Mouse (Mus musculus): ENCODE data around the gene Ceacam9. TPM values are rescaled to one million over a fixed set of nuclear protein-coding genes. Genes with fewer than 3 reads are reported as not detected.
"Not testable (repeated sequence)": the region's sequence is repeated elsewhere in the genome, so short reads cannot be mapped to it uniquely, and the experiment has no call there.

The Ceacam9 gene
- 0.20 TPM in 1 of 2 replicates, not detected in the other for polyA plus RNA-seq (2014; fragmentation: Nextera tagmentation; extraction: Ambion mirVana)

DNA sequence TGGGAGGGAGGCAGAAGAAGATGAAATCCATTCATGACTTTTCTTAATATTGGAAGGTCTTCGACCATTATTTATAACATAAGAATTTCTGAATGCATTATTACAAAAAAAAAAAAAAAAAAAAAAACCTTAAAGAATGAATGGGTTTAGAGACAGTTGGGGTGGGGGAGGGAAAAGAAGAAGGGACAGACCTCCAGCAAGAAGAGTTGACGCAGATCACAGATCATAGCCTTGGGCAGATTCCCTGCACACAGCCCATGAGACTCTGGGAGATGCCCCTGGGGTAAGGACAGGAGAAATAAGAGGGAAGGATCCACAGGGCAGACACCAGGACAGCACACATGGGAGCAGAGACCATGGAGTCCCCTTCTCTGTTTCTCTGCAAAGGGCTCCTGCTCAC lies at the start of gene Ceacam9:
Ceacam9 (plus strand) TSS at position 301 of the 400 bp plus-strand sequence.
- no peak within 1 kb of the TSS for H3K9ac ChIP-seq (replicated peaks; ENCODE audit: low read length)
- no peak within 1 kb of the TSS for H3K4me3 ChIP-seq (replicated peaks; ENCODE audit: low read depth, low read length)
- no peak within 1 kb of the TSS for H3K27ac ChIP-seq (replicated peaks; ENCODE audit: low read depth, low read length)

GRCm38 (mm10) chr7:16673823-16674222 lies 47.9 kb upstream of the Ceacam9 start:
- WGBS: 71% methylated on average over 1 of the region's 1 CpGs
- Histone ChIP-seq H3K4me1 (ENCODE audit: control insufficient read depth, insufficient read depth, low read length) (no peaks in the 10 kb centered on the region), H3K9me3 (ENCODE audit: control insufficient read depth, low read length) (no peaks in the 10 kb centered on the region), H3K4me2 (ENCODE audit: low read length) (no peak overlapping the region), H3K9ac (replicated peaks; ENCODE audit: low read length) (no peak overlapping the region), H3K27me3 (ENCODE audit: control insufficient read depth, insufficient read depth, low read length) (no peaks in the 10 kb centered on the region), H3K36me3 (ENCODE audit: control insufficient read depth, insufficient read depth, low read length) (no peaks in the 10 kb centered on the region), H3K27ac (replicated peaks; ENCODE audit: low read depth, low read length) (no peak overlapping the region), H3K4me3 (replicated peaks; ENCODE audit: low read depth, low read length) (no peak overlapping the region)
- DNase-seq (no peak), ATAC-seq (ENCODE audit: low FRiP score, low TSS enrichment) (no peak)

More for the DNA sequence above, at the start of gene Ceacam9:
- H3K27me3 ChIP-seq (ENCODE audit: control insufficient read depth, insufficient read depth, low read length): no peaks in the 10 kb centered on the region
- no peak for ATAC-seq (ENCODE audit: low FRiP score, low TSS enrichment)
- DNase-seq: no peak
- H3K9me3 ChIP-seq (ENCODE audit: control insufficient read depth, low read length): no peaks in the 10 kb centered on the region
- no peak within 1 kb of the TSS for H3K4me2 ChIP-seq (ENCODE audit: low read length)
- H3K36me3 ChIP-seq (ENCODE audit: control insufficient read depth, insufficient read depth, low read length): no peaks in the 10 kb centered on the region
- WGBS: 74% methylated on average over 2 of the region's 2 CpGs
- H3K4me1 ChIP-seq (ENCODE audit: control insufficient read depth, insufficient read depth, low read length): no peaks in the 10 kb centered on the region

- not testable (repeated sequence) for H3K4me1 ChIP-seq (ENCODE audit: control insufficient read depth, insufficient read depth, low read length); H3K36me3 ChIP-seq (ENCODE audit: control insufficient read depth, insufficient read depth, low read length); H3K4me3 ChIP-seq (replicated peaks; ENCODE audit: low read depth, low read length); H3K9ac ChIP-seq (replicated peaks; ENCODE audit: low read length); ATAC-seq (ENCODE audit: low FRiP score, low TSS enrichment); H3K9me3 ChIP-seq (ENCODE audit: control insufficient read depth, low read length); H3K27ac ChIP-seq (replicated peaks; ENCODE audit: low read depth, low read length); DNase-seq; H3K4me2 ChIP-seq (ENCODE audit: low read length); H3K27me3 ChIP-seq (ENCODE audit: control insufficient read depth, insufficient read depth, low read length)
- 61% methylated on average over 5 of the region's 5 CpGs for WGBS
These were observed 47.0 kb upstream of the Ceacam9 start for GRCm38 (mm10) chr7:16674699-16675098.

DNA sequence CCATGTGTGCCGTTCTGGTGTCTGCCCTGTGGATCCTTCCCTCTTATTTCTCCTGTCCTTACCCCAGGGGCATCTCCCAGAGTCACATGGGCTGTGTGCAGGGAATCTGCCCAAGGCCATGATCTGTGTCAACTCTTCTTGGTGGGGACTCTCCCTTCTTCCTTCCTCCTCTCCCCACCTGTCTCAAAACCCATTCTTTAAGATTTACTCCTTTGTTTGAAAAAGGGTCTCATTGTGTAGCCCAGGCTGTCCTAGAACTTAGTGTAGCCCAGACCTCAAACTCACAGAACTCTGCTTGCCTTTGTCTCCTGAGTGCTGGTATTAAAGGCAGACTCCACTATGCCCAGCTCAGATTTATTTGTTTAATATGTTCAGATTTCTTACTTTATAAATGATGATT lies 46.1 kb upstream of the Ceacam9 start, which contains the start of gene Ceacam15:
Ceacam15 (minus strand) TSS at position 101 of the 400 bp plus-strand sequence.
- ATAC-seq (ENCODE audit: low FRiP score, low TSS enrichment) (no peak), DNase-seq (no peak)
- Histone ChIP-seq H3K9me3 (ENCODE audit: control insufficient read depth, low read length) (no peaks in the 10 kb centered on the region), H3K27me3 (ENCODE audit: control insufficient read depth, insufficient read depth, low read length) (no peaks in the 10 kb centered on the region), H3K27ac (replicated peaks; ENCODE audit: low read depth, low read length) (no peak within 1 kb of the TSS), H3K9ac (replicated peaks; ENCODE audit: low read length) (no peak within 1 kb of the TSS), H3K4me2 (ENCODE audit: low read length) (no peak within 1 kb of the TSS), H3K36me3 (ENCODE audit: control insufficient read depth, insufficient read depth, low read length) (no peaks in the 10 kb centered on the region), H3K4me3 (replicated peaks; ENCODE audit: low read depth, low read length) (no peak within 1 kb of the TSS), H3K4me1 (ENCODE audit: control insufficient read depth, insufficient read depth, low read length) (no peaks in the 10 kb centered on the region)
- whole genome bisulfite sequencing: 53% methylated on average over 1 of the region's 1 CpGs

DNA sequence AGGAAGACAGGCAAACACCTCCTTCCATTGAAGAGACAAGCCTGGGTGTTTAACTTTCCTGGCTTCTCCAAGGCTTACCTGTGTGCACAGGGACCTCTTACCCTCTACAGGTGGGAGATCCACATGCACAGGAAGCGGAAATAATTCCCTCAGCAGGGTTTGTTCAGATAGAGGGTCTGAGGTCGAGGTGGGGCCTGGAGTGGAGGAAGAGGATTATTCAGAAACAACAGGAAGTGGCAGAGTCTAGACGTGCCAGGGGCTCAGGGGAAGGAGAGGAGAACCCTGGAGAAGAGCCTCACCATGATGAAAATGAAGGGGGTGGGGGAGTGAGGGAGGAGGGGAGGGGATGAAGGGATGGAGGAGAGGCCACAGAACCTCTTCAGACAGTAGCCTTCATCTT lies 41.5 kb upstream of the Ceacam9 start:
- H3K9ac ChIP-seq (replicated peaks; ENCODE audit: low read length); H3K27me3 ChIP-seq (ENCODE audit: control insufficient read depth, insufficient read depth, low read length); H3K4me3 ChIP-seq (replicated peaks; ENCODE audit: low read depth, low read length); H3K27ac ChIP-seq (replicated peaks; ENCODE audit: low read depth, low read length); ATAC-seq (ENCODE audit: low FRiP score, low TSS enrichment); H3K9me3 ChIP-seq (ENCODE audit: control insufficient read depth, low read length); H3K4me2 ChIP-seq (ENCODE audit: low read length); H3K36me3 ChIP-seq (ENCODE audit: control insufficient read depth, insufficient read depth, low read length); H3K4me1 ChIP-seq (ENCODE audit: control insufficient read depth, insufficient read depth, low read length); DNase-seq: not testable (repeated sequence)
- 57% methylated on average over 3 of the region's 3 CpGs for WGBS

DNA sequence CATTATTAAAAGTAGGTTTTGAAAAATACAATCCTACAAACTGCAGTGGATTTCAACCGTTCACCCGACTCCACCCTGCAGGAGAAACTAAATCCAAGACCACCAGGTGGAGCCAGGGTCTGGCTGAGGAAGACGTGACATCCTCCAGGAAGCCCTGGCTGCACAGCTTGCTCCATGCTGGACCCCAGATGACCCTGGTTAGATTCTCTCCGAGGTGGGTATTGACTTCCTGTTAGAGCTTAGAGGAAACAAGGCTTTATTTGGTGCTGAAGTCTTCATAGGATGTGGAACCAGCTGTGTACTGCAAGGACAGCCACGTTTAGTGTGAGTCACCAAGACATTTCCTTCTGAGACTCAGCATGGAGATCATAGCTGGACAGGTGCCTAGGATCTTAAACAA lies 32.5 kb upstream of the Ceacam9 start:
- Histone ChIP-seq H3K36me3 (ENCODE audit: control insufficient read depth, insufficient read depth, low read length) (no peaks in the 10 kb centered on the region), H3K9me3 (ENCODE audit: control insufficient read depth, low read length) (0 out of 2 replicates have a peak, but pooled peaks cover 2% of the 10 kb centered on the region), H3K9ac (replicated peaks; ENCODE audit: low read length) (no peak overlapping the region), H3K4me2 (ENCODE audit: low read length) (no peak overlapping the region), H3K4me3 (replicated peaks; ENCODE audit: low read depth, low read length) (no peak overlapping the region), H3K4me1 (ENCODE audit: control insufficient read depth, insufficient read depth, low read length) (no peaks in the 10 kb centered on the region), H3K27ac (replicated peaks; ENCODE audit: low read depth, low read length) (no peak overlapping the region), H3K27me3 (ENCODE audit: control insufficient read depth, insufficient read depth, low read length) (no peaks in the 10 kb centered on the region)
- DNase-seq: no peak
- no peak for ATAC-seq (ENCODE audit: low FRiP score, low TSS enrichment)
- WGBS: 83% methylated on average over 5 of the region's 5 CpGs

DNA sequence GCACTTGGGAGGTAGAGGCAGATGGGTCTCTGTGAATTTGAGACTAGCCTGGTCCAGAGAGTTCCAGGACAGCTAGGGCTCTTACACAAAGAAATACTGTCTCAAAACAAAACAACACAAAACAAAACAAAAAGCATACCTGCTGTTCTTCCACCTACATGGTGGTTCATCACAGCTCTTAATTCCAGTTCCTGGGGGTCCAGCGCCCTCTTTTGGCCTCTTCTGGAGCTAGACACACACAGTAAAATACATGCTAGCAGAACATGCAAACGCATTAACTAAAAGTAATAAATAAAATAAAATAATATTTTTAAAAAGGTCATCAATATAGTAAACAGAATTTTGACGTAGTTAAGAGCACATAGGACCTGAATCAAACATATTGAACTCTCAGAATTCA lies 26.7 kb upstream of the Ceacam9 start:
- 39% methylated on average over 3 of the region's 3 CpGs for WGBS
- no peak for ATAC-seq (ENCODE audit: low FRiP score, low TSS enrichment)
- Histone ChIP-seq H3K4me2 (ENCODE audit: low read length) (no peak overlapping the region), H3K4me1 (ENCODE audit: control insufficient read depth, insufficient read depth, low read length) (no peaks in the 10 kb centered on the region), H3K27ac (replicated peaks; ENCODE audit: low read depth, low read length) (no peak overlapping the region), H3K27me3 (ENCODE audit: control insufficient read depth, insufficient read depth, low read length) (no peaks in the 10 kb centered on the region), H3K9ac (replicated peaks; ENCODE audit: low read length) (no peak overlapping the region), H3K36me3 (ENCODE audit: control insufficient read depth, insufficient read depth, low read length) (no peaks in the 10 kb centered on the region), H3K9me3 (ENCODE audit: control insufficient read depth, low read length) (0 out of 2 replicates have a peak, but pooled peaks cover 2% of the 10 kb centered on the region), H3K4me3 (replicated peaks; ENCODE audit: low read depth, low read length) (no peak overlapping the region)
- DNase-seq: peak; percentile 50

GRCm38 (mm10) chr7:16699042-16699441 lies 22.7 kb upstream of the Ceacam9 start:
- Histone ChIP-seq H3K27ac (replicated peaks; ENCODE audit: low read depth, low read length) (no peak overlapping the region), H3K27me3 (ENCODE audit: control insufficient read depth, insufficient read depth, low read length) (no peaks in the 10 kb centered on the region), H3K9ac (replicated peaks; ENCODE audit: low read length) (no peak overlapping the region), H3K4me3 (replicated peaks; ENCODE audit: low read depth, low read length) (no peak overlapping the region), H3K9me3 (ENCODE audit: control insufficient read depth, low read length) (no peaks in the 10 kb centered on the region), H3K4me2 (ENCODE audit: low read length) (no peak overlapping the region), H3K36me3 (ENCODE audit: control insufficient read depth, insufficient read depth, low read length) (no peaks in the 10 kb centered on the region), H3K4me1 (ENCODE audit: control insufficient read depth, insufficient read depth, low read length) (no peaks in the 10 kb centered on the region)
- DNase-seq: no peak
- WGBS: 52% methylated on average over 2 of the region's 2 CpGs
- ATAC-seq (ENCODE audit: low FRiP score, low TSS enrichment): no peak

GRCm38 (mm10) chr7:16700583-16700982 lies 21.1 kb upstream of the Ceacam9 start:
- Histone ChIP-seq H3K27me3 (ENCODE audit: control insufficient read depth, insufficient read depth, low read length) (no peaks in the 10 kb centered on the region), H3K27ac (replicated peaks; ENCODE audit: low read depth, low read length) (no peak overlapping the region), H3K9ac (replicated peaks; ENCODE audit: low read length) (no peak overlapping the region), H3K4me3 (replicated peaks; ENCODE audit: low read depth, low read length) (no peak overlapping the region), H3K36me3 (ENCODE audit: control insufficient read depth, insufficient read depth, low read length) (no peaks in the 10 kb centered on the region), H3K4me2 (ENCODE audit: low read length) (no peak overlapping the region), H3K9me3 (ENCODE audit: control insufficient read depth, low read length) (no peaks in the 10 kb centered on the region), H3K4me1 (ENCODE audit: control insufficient read depth, insufficient read depth, low read length) (no peaks in the 10 kb centered on the region)
- ATAC-seq (ENCODE audit: low FRiP score, low TSS enrichment) (no peak), DNase-seq (no peak)
- 88% methylated on average over 5 of the region's 5 CpGs for WGBS

All from midbrain, embryonic 14.5 days (tissue).